Mouse (Mus musculus) liver, postnatal 0 days (tissue): ENCODE measurements around the gene Lmo3. TPM values are rescaled to one million over a fixed set of nuclear protein-coding genes. Genes with fewer than 3 reads are reported as not detected.

Experiments
- ATAC-seq: fragments of 200-750 bp; cut with Nextera tagmentation; 2 replicates; pipeline ENCODE4 v1.8.0; 2017; ENCODE audit warnings: mild to moderate bottlenecking, moderate library complexity
- DNase-seq: peaks from one replicate; pipeline ENCODE4 v3.0.0-alpha.2; 2016
- H3K27ac ChIP-seq: fragments of 300-500 bp; sonication (generic); 2 replicates; pipeline ENCODE4 v1.5.1; 2014; ENCODE audit warnings: antibody characterized with exemption, moderate library complexity, mild to moderate bottlenecking, low read depth
- H3K27me3 ChIP-seq: fragments of 300-500 bp; sonication (generic); 2 replicates; pipeline ENCODE4 v1.6.1; 2014; ENCODE audit warnings: low read length, control low read depth, mixed read lengths; ENCODE audit not compliant: insufficient read depth
- H3K36me3 ChIP-seq: fragments of 300-500 bp; sonication (generic); replicated peaks from 2 replicates; pipeline ENCODE4 v1.6.1; 2014; ENCODE audit warnings: mild to moderate bottlenecking, control low read depth, low read length, moderate library complexity, mixed read lengths; ENCODE audit not compliant: insufficient read depth
- H3K4me1 ChIP-seq: fragments of 300-500 bp; sonication (generic); 2 replicates; pipeline ENCODE4 v1.6.1; 2014; ENCODE audit warnings: antibody characterized with exemption, mild to moderate bottlenecking, control low read depth; ENCODE audit not compliant: insufficient read depth
- H3K4me2 ChIP-seq: fragments of 300-500 bp; sonication (generic); 2 replicates; pipeline ENCODE4 v1.6.1; 2014; ENCODE audit warnings: low read depth, mild to moderate bottlenecking, low read length, moderate library complexity, mixed read lengths
- H3K4me3 ChIP-seq: fragments of 300-500 bp; sonication (generic); 2 replicates; pipeline ENCODE4 v1.5.1; 2014; ENCODE audit warnings: low read depth, low read length
- H3K9ac ChIP-seq: fragments of 300-500 bp; sonication (generic); replicated peaks from 2 replicates; pipeline ENCODE4 v1.6.1; 2014; ENCODE audit warnings: mild to moderate bottlenecking, moderate library complexity
- H3K9me3 ChIP-seq: fragments of 300-500 bp; sonication (generic); 2 replicates; pipeline ENCODE4 v1.6.1; 2016; ENCODE audit warnings: mild to moderate bottlenecking, control low read depth, low read length, mixed read lengths
- CTCF ChIP-seq: sonication (generic); IDR thresholded peaks from 2 replicates; pipeline ENCODE4 v1.5.1; 2016; ENCODE audit warnings: antibody characterized with exemption, low read depth
- EP300 ChIP-seq: IDR thresholded peaks from 2 replicates; pipeline ENCODE4 v1.6.1; 2016; ENCODE audit warnings: antibody characterized with exemption, low read depth, mild to moderate bottlenecking
- WGBS: fragments of 180-500 bp; shearing (Covaris S2); extraction: QIAGEN DNeasy Blood & Tissue Kit; methylation state at CpG from one replicate; pipeline ENCODE4 v1.1.7; 2014; ENCODE audit not compliant: insufficient replicate concordance; 5-methylcytosine and 5-hydroxymethylcytosine counted together
- polyA plus RNA-seq: library from polyadenylated mRNA; unstranded; fragments of >200 nt; fragmentation: Nextera tagmentation; extraction: Ambion mirVana; gene quantifications from 2 replicates; pipeline ENCODE4 v1.2.1, GENCODE M21; 2015

Gene Lmo3
- not detected in 2 replicates for polyA plus RNA-seq

DNA sequence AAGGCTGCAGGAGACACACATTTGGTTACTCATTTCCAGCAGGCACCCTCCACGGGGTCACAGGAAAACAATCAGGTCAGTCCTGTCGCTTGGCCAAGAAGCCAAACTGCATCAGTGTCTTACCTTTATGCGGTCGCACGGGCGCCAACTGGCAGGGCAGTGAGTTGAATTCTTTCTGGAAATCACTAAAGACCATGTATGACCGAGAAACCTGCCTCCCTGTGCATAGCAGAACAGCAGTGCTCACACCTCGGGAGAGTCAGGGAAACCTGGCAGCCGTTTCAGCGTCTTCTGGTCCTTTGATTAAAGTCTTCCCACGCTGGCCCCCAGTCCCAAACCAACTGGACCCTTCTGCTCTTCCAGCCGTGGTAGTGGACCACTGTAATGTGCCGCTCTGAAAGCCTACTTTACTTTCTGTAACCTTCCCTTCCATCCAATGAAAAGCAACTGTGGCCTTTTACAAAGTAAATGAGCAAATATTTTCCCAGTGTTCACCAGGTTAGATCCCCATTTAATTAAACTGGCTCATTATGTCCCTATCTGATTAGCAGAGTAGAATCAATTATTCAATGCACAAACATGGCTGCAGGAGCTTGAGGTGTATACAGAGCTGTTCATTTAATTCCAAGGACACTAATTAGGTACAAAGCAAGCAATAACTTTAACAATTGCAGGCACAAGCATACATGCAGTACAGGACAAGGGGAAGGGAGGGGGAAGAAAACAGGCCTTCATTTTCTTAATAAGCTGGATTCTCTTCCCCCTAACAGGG lies at the start of gene Lmo3:
Gene Lmo3 (minus strand): TSS at position 235 of the 772 bp plus-strand sequence.
- no peak within 1 kb of the TSS for H3K27ac ChIP-seq
- no peaks in the 10 kb centered on the region for H3K27me3 ChIP-seq
- 71% methylated on average over 13 of the region's 13 CpGs for WGBS
- H3K36me3 ChIP-seq: no peaks in the 10 kb centered on the region
- no peak within 1 kb of the TSS for H3K4me2 ChIP-seq
- DNase-seq (no peak), ATAC-seq (no peak)
- no peaks in the 10 kb centered on the region for H3K4me1 ChIP-seq
- H3K9me3 ChIP-seq: no peaks in the 10 kb centered on the region
- H3K4me3 ChIP-seq: no peak within 1 kb of the TSS
- TF ChIP-seq EP300: no peak
- no peak for TF ChIP-seq CTCF
- no peak within 1 kb of the TSS for H3K9ac ChIP-seq

DNA sequence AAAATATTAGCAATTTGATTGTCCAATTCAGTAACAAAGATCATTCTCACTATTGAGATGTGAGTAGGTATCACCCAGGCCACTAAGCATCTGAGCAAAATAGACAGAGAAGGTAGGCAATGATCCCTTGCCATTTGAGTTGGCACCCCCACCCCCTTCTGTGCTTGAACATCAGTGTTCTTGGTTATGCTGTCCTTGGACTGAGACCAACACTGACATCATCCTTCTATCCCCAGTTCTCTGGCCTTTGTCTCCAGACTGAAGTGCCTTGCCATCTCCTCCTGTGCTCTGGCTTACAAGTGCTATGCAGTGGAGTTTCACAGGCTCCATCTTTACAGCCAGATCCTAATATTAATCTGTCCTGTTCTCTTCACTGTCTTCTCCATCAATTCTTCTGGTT lies 39.0 kb upstream of the Lmo3 start:
- ATAC-seq (no peak), DNase-seq (no peak)
- Histone ChIP-seq H3K27me3 (no peaks in the 10 kb centered on the region), H3K4me1 (no peaks in the 10 kb centered on the region), H3K27ac (no peak overlapping the region), H3K9ac (no peak overlapping the region), H3K36me3 (no peaks in the 10 kb centered on the region), H3K4me2 (no peak overlapping the region), H3K9me3 (no peaks in the 10 kb centered on the region), H3K4me3 (no peak overlapping the region)
- TF ChIP-seq CTCF: no peak
- TF ChIP-seq EP300: no peak

DNA sequence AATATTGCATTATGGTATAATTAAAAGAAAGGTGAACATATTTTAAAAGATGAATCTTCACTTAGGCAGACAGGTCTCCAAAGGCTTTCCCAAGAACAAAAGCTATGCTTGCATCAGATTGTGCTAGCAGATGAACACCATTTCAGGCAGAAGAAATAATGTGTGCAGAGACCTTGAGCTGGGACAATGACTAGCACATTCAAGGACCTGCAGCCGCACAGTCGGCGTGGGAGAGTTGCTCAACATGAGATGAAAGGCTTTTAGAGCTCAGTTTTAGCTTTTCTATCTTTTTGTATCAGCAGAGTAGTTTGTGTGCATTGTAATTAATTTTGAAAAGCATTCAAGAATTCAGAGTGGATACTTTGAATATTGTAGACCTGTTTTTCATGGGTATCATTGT lies 36.6 kb upstream of the Lmo3 start:
- WGBS: 71% methylated on average over 3 of the region's 3 CpGs
- H3K9me3 ChIP-seq: no peaks in the 10 kb centered on the region
- no peaks in the 10 kb centered on the region for H3K4me1 ChIP-seq
- no peak overlapping the region for H3K9ac ChIP-seq
- no peaks in the 10 kb centered on the region for H3K36me3 ChIP-seq
- no peak overlapping the region for H3K27ac ChIP-seq
- no peak for DNase-seq
- no peak for ATAC-seq
- no peak overlapping the region for H3K4me3 ChIP-seq
- TF ChIP-seq CTCF (no peak), EP300 (no peak)
- H3K4me2 ChIP-seq: no peak overlapping the region
- H3K27me3 ChIP-seq: no peaks in the 10 kb centered on the region

DNA sequence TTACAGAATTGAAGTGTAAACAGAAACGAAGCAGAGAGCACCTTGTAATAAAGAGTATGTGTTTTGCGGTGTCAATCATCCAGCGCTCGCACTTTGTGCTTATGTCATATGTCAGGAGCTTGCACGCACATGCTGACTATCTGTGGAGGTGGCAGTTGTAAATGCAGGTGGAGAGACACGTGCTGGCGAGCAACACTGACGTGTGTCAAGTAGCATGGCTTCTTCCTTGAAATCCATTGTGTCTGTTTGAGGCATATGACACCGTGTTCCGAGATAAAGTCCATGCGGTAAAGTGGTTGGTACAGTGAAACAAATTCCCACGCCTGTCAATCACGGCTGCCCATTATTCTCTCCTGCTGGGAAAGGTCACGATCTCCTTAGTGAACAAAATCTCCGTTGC lies 15.2 kb upstream of the Lmo3 start:
- TF ChIP-seq EP300 (no peak), CTCF (no peak)
- no peak overlapping the region for H3K4me3 ChIP-seq
- no peak for DNase-seq
- no peak overlapping the region for H3K9ac ChIP-seq
- WGBS: 77% methylated on average over 15 of the region's 15 CpGs
- no peak for ATAC-seq
- H3K9me3 ChIP-seq: no peaks in the 10 kb centered on the region
- H3K4me1 ChIP-seq: no peaks in the 10 kb centered on the region
- H3K27ac ChIP-seq: no peak overlapping the region
- H3K27me3 ChIP-seq: no peaks in the 10 kb centered on the region
- no peaks in the 10 kb centered on the region for H3K36me3 ChIP-seq
- no peak overlapping the region for H3K4me2 ChIP-seq

DNA sequence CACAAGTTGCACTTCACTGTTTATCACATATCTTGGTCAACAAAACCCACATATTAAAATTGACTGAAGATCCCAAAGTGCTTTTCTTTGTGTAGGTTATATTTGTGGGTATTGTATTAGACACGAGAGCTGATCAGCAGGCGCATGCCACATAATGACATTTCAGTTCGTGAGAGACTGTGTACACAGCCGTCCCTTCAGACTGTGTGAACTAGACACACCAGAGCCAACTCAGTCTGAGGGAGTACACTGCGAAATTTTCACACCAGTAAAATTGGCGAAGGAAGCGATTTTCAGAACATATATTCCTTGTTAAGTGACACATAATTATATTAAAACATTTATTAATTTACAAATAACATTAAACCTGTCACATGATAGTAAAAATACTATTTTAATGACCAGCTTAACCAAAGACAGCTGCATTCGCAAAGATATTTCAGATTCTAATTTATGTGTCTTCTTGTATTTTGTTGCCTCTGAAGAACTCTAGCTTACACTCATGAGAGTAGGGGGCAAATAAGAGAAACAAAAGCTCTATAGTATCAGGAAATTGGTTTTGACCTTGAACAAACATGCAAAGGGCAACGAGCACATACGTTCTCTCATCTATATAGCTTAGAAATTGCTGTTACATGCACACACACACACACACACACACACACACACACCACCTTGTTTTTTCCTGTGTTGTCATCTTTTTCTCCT lies 14.4 kb upstream of the Lmo3 start:
- ATAC-seq (no peak), DNase-seq (no peak)
- Histone ChIP-seq H3K4me2 (no peak overlapping the region), H3K9me3 (no peaks in the 10 kb centered on the region), H3K27ac (no peak overlapping the region), H3K4me1 (no peaks in the 10 kb centered on the region), H3K27me3 (no peaks in the 10 kb centered on the region), H3K9ac (no peak overlapping the region), H3K36me3 (no peaks in the 10 kb centered on the region), H3K4me3 (no peak overlapping the region)
- TF ChIP-seq EP300 (no peak), CTCF (no peak)
- WGBS: 75% methylated on average over 10 of the region's 10 CpGs

DNA sequence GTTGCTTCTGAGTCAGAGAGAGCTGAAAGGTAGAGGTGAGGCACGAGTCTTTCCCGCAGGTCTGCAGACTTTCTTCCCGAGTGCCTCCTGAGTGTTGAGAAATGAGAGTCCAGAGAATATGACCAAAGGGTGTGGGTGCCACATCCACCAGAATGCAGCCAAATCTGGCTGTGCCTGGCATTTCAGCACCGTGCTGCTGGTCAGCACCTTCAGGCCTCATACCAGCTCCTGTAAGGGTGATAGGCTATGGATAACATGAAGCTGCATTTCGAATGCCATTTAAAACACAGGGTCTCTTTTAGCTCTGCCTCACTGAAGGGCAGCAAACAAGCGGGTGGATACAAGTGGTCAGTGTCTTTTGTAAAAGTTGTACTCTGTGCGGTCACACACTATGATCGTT lies 1.5 kb upstream of the Lmo3 start:
- Histone ChIP-seq H3K27ac (no peak overlapping the region), H3K4me2 (no peak overlapping the region), H3K9me3 (no peaks in the 10 kb centered on the region), H3K27me3 (no peaks in the 10 kb centered on the region), H3K4me3 (no peak overlapping the region), H3K9ac (no peak overlapping the region), H3K36me3 (no peaks in the 10 kb centered on the region), H3K4me1 (no peaks in the 10 kb centered on the region)
- 69% methylated on average over 8 of the region's 8 CpGs for WGBS
- ATAC-seq (no peak), DNase-seq (no peak)
- no peak for TF ChIP-seq CTCF
- no peak for TF ChIP-seq EP300
